Mouse (Mus musculus) spleen, adult 12 weeks (tissue): ENCODE measurements at regions not wholly inside any gene's neighbourhood (a gene's known extent, or its start where the extent isn't known, plus 50 kb on each side); places are given as distances from the start of the nearest gene placed in this dataset.

ENCODE experiments used
- DNase-seq: peaks from one replicate; pipeline ENCODE4 v3.0.0; 2022; ENCODE audit warnings: low spot score

DNA sequence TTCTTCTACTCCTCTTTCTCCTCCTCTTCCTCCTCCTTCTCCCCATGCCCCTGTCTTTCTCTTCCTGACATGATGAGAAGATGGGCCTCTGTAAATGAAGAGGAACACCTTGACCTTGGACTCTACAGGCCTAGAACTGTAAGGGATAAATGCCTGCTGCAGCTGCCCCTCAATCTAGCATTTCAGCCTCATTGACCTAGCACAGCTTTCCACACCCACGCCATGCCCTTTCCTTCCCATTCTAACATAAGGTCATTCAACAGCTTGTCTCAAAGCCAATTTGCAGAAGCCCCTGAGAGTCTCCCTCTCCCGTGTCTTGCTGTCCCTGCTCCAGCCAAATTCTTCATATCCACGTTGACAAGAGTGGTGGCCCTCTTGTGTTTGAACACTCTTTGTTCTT, 63.8 kb upstream of the Dscam start:
- DNase-seq = no peak

DNA sequence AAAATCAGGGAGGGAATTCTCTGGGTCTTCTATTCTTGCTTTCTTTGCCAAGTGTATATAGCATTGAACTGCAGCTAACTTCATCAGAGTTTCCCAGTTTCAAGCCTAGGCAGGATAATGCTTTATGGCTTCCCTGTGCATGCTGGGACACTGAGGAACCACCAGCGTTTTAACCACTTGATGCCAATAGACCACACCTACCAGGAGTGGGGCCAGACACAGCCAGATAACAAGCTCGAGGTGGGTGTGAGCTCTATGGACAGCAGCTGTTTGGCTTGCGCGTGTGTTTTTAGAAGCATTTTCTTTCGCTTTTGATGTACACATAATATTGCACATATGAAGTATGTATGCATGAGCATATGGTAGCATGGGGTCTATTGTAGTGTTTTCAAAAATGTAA, 69.1 kb upstream of the Dscam start:
- DNase-seq = no peak

DNA sequence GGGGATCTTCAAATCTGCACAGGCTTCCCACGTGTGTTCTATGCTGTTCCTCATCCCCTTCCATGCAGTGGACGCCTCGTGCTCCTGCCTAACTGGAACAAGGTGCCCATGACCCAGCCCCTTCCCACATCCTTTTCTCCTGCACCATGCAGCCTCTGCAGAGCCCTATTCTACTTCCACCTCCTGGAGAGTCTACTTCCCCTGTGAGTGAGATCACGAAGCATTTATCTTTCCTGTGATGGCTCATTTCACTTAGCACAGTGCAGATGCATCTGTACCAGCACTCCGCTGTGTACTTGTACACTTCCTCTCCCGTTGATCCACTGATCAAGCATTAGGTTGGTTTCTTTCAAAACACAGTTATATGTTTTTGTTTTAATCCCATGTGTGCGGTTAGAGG, 69.5 kb upstream of the Dscam start:
- DNase-seq = no peak

DNA sequence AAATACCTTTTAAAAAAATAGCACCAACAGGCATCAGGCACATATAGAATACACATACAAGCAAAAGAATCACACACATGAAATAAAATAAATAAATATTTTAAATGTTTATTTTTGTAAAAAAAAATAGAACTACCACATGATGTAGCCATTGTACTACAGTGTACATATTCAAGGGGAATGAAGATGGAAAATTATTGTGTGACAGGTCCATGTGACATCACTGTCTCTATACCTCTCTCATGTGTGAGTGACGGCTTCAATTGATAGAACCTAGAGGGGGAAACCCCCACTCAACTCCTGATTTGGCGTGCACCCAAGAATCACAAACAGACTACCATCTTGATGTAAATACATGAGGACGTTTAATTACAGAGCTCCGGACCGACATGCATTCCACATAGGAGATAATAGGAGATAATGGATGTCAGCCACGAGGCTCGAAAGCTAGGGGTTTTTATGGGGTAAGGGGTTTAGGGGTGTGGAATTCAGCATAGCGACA, 70.4 kb upstream of the Dscam start:
- DNase-seq = no peak

DNA sequence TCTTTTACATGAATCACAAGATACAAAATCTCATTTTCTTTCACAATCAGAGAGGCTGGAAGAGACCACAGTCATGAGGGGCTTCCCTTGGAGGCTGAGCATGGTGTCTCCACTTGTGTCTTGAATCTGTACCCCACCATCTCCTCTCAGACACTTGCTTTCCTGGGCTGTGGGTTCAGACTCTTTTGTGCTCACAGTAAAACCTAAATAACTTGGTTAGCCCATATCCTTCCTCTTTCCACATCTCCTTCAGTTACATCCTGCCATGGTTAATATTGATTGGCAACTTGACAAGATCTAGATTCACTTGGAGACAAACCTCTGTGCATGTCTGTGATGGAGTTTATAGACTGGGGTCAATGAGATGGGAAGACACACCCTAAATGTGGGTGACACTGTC, 71.1 kb upstream of the Dscam start:
- no peak for DNase-seq

DNA sequence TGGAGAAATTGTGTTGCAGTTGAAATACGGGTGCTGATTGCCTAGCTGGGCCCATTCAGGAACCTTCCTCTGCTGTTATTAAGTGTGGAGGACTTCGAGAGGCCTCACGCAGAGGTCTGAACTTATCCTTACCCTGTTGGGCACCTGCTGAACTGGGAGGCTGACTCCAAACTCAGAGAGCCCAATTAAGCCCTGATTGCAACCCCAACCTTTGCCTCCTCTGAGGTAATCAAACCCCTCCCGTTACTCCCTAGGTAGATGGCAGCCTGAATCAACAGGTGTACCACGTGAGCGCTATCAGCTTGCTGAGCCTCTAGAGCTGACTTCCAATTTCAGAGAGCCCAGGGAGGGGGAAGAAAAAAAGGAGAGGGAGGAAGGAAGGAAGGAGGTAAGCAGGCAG, 79.9 kb upstream of the Dscam start:
- DNase-seq = no peak

DNA sequence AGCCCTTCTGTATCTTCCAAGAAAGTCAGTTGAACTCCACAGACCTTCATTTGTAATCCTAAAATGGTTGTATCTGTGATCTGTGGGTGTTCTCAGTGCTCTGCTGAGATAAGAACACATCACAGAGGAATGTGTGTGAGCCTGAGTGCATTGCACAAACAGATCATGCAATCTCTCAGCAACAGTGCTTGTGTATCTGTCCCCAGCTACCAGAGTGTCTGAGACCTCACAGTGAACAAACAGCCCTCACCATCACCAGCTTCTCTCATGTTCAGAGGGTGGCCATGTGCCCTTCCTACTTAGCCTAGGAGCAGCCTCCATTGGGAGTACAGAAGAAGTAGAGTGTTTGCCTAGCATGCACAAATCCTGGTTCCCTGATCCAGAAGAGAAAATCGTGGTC, 82.0 kb upstream of the Dscam start:
- no peak for DNase-seq

DNA sequence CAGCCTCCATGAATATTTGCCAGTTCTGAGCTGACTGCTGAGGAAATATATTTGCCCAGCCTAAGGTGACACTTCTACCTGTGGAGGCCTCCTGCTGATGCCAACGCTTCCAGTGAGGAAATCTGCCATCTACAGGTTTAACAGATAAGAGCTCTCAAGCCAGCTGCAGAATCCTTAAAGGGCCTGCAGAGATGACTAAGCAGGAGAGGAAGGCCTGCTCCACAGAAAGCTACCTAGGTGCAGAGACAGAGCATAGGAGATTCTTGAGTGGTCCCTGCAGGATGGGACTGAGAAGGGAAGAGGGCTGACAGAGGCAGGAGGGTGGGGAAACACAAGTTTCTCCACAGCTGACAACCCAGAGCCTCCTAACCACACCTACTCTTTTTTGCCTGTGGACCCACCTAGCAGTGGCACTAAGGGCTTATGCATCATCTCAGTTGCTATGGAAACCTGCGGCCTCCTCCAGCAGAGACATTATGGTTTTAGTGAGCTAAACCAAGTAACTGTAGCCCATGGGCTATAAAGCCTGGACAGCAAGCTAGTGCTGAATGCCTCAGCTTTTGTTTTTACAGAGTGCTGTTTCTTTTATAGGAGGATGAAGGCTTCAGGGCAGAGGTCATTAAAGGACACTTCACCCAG, 82.6 kb upstream of the Dscam start:
- no peak for DNase-seq

DNA sequence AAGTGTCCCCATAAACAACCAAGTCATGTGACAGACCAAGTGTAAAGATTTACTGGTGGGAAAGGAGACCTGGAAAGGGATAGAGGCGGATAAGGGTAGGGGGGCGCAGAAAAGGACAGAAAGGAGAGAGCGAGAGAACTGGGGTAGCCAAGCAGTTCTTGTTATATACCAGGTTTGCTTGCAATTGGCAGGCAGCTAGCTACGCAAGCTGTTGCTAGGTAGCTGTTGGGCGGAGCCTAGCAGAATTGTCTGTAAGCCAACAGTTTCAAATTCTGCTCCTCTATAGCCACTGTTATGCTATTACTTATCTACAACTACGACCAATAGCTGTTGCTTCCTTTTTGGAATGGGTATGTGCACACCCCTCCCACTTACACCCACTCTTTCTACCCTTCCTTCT, 88.3 kb upstream of the Dscam start:
- no peak for DNase-seq

DNA sequence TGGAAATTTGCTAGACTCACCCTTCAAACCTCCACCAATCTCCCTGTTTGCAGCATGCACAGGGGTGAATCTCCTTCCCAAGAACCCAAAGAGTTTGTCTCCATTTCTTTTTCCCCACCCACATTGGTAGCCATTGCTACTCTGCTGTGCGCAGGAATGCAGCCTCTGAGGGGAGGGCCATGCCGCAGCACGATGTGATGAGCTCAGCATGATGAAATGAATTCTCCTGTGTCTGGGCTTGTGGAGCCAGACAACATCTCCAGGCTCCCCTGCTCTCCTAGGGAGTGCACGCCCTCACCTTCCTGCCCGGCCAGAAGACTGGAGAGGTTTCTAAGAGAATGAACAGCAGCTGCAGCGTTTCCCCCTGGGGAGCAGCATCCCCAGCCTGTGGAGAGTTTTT, 92.9 kb upstream of the Dscam start:
- DNase-seq = no peak

DNA sequence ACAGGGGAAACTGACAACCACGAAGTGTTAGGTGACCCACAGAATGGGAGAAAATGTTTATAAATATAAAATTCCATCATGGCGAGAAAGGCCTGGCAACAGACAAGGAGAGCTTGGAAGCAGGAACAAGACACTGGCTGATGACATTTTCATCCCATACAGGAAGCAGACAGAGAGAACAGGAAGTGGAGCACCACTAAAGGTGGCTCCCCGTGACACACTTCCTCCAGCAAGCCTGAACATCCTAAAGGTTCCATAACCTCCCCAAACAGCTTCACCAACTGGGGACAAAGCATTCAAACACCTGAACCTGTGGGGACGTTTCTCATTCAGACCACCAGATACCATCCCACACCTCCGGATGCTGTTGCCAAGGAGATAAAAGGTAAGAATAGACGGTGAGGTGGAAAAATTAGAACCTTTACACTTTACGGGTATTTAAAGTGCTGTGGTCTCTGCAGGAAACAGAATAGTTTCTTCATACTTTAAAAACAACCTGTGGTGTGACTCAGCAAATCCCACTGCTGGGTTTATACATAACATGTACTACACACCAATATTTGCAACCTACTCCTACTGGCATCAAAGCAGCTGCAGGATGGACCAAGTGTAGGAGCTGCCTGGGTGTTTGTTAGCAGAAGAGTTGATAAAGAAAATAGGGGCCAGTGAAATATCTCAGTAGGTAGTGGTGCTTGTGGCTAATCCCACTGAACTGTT, 86.0 kb upstream of the Bace2 start:
- DNase-seq = no peak

DNA sequence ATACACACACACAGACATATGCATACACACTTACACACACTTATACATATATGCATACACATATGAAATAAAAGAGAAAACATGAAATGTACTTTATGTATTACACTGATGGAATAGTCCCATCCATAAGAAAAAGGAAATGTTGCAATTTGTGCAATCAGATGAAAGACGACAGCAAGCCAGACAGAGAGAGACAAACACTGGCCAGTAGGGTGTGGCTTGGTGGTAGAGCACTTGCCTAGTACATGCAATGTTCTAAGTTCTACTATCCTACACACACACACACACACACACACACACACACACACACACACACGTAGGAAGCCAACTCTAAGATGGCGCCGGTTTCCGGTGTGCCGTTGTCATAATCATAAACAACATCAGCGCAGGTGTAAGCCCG, 85.3 kb upstream of the Bace2 start:
- no peak for DNase-seq

DNA sequence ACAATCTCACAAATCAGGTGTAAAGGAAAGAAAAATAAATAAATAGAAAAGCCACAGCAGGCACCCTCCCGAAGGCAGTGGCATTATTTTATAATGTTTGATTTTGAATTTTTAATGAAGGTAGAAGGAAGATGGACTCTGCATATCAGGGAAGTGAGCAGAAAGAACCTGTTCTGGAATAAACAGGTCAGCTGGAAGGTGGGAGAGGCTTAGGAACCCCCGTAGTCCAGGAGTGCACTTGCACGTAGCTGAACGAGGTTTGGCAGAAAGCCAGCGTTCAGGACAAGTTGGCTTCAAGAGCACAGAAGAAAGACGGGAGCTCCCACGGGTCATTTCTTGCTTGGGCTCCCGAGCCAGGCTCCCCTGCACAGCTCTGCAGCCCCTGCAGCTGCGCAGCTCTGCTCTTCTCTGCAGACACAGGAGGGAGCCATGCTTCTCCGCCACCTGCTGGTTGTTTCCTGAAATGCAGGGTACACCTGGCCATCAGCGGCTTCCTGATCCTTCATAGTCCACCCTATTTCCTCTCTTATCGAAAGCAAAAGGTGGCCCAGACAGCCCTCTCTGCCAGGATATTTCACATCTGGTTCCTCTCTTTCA, 84.4 kb upstream of the Bace2 start:
- DNase-seq = peak; percentile 34

DNA sequence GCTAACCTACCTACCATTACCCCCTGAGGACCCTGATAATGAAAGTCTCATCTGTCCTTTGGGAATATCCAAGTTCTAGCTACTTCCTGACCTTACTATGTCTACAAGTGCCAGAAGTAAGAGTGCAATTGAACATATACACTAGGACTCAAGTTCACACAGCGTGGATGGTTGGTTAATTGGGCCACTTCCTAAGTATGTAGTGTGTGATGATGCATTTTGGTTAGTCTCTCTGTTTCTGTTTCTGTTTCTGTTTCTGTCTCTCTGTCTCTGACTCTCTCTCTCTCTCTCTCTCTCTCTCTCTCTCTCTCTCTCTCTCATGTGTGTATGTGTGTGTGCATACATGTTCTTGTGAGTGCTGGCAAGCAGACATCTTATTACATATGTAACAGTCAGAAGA, 77.6 kb upstream of the Bace2 start:
- DNase-seq = no peak

DNA sequence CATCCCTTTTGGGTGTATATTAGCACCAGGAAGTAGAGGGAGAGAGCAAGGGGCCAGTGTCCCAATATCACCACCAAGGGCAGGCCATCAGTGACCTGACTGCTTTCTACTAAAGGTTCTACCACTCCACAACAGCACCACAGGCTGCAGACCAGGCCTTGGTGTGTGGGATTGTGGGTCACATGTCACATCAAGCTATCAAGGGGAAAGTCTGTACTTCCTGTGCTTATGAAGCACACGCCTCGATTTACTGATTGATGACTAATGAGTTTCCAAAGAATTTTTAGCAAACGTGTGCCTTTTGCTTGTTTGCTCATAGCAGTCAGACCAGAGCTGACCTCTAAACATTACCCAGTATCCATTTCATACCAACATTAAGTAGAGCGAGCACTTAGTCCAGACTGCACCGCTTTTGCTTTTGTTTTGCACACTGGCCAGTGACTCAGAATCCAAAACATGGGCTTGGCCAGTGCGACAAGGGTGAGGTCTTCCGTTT, 74.9 kb upstream of the Bace2 start:
- DNase-seq = no peak

DNA sequence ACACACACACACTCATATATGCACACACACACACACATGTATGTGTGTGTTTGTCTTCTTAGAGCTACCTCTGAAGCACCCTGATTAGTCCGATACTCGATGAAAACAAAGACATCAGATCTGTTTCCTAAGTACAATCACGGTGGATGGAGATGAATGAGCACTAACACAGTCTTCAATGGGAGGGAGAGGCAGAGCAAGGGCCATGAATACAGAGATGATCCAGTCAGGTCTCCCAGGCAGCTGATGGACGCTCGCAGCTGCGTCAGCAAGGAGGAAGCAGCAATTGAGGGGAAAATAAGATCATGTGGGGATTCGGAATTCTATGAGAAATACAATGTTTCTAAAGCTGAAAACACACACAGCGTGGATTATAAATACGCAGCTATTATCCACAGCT, 73.6 kb upstream of the Bace2 start:
- DNase-seq = no peak

DNA sequence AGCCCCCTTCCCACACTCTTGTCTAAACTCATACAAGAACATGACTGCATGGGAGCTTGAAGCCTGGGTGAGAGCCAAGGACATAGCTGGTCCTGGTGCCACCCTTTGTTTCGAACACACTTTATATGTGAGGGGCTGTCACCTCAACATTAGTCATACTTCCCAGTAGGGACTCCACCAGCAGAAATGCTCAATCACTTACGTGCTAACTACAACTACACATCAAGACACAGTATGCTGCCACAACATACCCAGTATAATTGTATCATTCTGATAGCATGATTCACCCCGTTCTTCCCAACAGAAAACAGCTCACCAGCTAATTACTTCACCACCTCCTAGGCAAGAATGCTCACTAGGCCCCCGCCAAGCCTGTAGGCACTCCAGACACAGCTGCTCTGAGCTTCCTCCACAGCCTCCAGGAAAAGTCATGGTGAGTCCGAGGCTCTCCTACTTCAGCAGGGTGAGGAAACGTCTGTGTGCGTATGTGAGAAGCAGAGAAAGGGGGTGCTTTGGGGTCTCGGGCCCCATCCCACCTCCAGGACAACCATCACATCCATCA, 70.6 kb upstream of the Bace2 start:
- no peak for DNase-seq

DNA sequence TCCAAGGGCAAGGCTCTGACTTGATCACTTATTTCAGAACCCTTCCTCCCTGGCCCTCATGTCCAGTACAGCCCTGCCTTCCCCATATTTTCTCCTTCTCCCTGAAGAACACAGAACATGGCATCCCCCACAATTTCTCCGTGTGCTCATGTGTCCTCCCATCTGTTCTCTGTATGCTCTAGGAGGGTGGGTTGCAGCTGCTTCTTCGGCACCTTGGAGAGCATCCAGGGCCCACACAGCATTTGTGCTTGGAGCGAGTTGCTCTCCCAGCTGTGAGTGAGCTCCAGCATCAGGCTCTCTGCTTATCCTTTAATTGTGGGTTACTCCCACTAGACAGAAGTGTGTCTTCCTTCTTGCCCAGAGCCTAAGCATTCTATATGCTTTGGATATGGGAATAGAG, 69.8 kb upstream of the Bace2 start:
- no peak for DNase-seq

DNA sequence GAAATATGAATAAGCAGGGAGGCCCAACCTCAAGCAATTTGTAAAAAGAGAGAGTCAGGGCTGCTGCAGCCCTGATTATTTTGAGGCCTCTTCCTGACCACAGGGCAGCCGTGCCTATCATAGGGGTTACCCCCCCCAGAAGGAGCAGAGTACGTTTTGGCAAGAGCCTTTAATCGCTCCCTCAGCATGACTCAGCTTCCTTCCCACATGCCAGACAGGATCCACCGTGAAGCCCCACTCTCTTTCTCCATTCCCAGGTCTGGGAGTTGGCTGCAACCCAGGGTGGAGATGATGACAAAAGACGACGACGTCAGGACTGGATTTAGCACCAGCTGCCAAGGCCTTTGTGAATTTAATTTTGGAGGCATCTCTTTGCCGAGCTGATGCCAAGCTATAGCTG, 67.9 kb upstream of the Bace2 start:
- DNase-seq = no peak

DNA sequence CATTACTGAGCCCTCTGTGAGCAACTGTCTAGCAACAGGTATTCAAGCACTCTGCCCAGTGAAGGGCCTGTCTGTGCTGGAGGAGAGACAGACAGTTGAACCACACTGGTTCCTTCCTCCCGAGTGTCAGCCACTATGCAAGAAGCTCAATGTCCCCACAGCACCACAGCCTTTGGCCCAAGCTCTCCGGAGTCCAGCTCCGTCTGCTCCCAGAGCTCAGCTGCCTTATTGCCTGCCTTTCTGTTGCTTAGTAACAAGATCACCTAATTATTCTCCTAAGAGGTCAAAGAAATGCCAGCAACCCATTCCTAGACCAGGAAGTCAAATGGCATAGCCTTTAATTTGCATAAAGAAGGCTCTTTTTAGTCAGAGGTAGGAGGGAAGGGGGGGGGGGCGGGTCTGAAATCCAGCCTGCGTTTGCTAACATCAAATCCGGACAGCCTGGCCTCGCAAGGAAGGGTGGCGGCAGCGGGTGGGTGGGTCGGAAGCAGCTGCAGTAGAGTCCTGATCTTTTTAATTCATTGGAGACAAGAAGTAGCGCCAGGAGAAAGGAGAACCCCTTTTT, 64.0 kb upstream of the Bace2 start:
- DNase-seq = no peak

DNA sequence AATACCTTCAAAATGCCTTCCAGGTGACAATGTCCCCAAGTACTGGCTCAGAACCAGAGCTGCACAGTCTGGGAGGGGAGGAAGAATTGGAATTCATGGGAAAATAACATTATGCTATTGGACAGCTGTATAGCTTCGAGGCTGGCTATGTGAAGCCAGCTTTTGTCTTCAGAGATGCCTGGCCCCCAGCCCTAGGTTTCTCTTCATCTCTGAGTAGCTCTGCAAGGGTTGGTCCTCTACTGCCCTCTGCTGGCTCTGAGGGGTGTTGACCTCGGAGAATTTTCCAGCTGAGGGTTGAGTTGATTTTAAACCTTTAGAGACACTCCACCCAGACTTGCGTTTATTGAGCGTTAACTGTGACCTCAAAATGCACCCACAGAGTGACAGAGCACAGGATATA, 63.3 kb upstream of the Bace2 start:
- DNase-seq = peak; percentile 3

DNA sequence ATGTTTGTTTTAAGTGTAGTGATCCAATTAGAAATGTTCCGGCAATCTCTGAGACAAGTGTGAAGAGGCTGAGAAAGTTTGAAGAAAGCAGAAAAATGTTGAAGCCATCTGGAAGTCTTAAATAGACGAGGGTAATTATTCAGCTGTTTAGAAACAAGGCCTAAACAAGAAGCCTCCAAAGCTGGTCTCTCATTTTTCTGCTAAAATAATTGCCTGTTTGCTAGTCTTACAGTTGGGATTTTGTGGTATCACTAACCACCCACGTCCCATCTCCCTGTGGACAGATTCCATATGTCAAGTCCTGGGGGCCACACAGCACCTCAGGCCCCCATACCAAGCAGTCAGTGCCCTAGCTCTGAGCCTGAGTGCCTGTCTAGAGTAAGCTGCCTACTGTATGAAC, 59.4 kb upstream of the Bace2 start:
- DNase-seq = no peak
